Mouse (Mus musculus): ENCODE results near the gene Cacng8. TPM values are rescaled to one million over a fixed set of nuclear protein-coding genes. Genes with fewer than 3 reads are reported as not detected.
A peak's percentile ranks its signal among the peaks of the same experiment; 100 is the strongest.

The Cacng8 gene
- polyA plus RNA-seq, 1 experiment from 2014 or later: 0.07 TPM

DNA sequence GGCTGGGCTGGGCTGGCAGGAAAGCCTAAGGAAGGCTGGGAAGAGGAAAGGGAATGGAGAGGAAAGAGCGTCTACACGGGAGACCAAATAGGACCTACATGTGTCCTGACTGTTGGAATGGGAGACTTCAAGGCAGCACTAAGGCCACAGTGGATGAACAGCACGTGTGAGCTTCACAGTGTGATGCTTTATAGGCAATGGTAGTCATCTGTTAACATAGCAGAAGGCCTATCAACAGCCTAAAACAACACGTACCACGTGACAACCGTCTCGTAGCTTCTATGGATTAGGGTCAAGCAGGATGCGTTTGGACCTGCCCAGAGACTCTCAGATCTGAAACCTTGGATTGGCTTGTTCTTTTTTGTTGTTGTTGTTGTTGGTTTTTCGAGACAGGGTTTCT is 8.4 kb upstream of the Cacng8 start:
- no peak overlapping the region for H3K9ac ChIP-seq (ENCODE audit: low read length)
- H3K27ac ChIP-seq (ENCODE audit: low read length): no peak overlapping the region
- no peaks in the 10 kb centered on the region for H3K9me3 ChIP-seq (replicated peaks; ENCODE audit: control insufficient read depth, low read length)
- no peaks in the 10 kb centered on the region for H3K36me3 ChIP-seq (ENCODE audit: control insufficient read depth, insufficient read depth)
- H3K4me3 ChIP-seq (ENCODE audit: low read length): no peak overlapping the region
- no peak overlapping the region for H3K4me2 ChIP-seq (ENCODE audit: low read depth, low read length)
- ATAC-seq (replicated peaks; ENCODE audit: extremely low read depth, insufficient read depth, low FRiP score): no peak
- WGBS: 75% methylated on average over 9 of the region's 9 CpGs
- no peaks in the 10 kb centered on the region for H3K27me3 ChIP-seq (ENCODE audit: control insufficient read depth, insufficient read depth, low read length)
- no peaks in the 10 kb centered on the region for H3K4me1 ChIP-seq (ENCODE audit: control insufficient read depth, insufficient read depth, low read length)

DNA sequence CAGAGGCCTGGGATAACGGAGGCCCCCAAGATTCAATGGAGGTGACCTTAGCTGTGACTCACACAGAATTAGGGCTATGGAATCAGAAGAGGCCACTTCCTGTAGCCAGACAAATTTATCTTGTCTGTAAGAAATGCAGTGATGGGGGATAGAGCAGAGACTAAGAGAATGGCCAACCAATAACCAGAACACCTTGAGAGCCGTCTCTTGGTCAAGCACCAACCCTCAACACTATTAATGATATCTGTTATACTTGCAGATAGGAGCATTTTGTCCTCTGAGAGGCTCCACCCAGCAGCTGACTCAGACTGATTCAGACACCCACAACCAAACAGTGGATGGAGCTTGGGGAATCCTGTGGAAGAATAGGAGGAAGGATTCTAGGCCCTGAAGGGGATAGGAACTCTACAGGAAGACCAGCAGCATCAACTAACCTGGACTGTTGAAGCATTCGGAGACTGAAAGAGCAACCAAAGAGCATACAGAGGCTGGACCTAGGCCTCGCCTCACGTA is 5.6 kb upstream of the Cacng8 start:
- no peak for ATAC-seq (replicated peaks; ENCODE audit: extremely low read depth, insufficient read depth, low FRiP score)
- 84% methylated on average over 5 of the region's 5 CpGs for WGBS
- no peak overlapping the region for H3K4me2 ChIP-seq (ENCODE audit: low read depth, low read length)

DNA sequence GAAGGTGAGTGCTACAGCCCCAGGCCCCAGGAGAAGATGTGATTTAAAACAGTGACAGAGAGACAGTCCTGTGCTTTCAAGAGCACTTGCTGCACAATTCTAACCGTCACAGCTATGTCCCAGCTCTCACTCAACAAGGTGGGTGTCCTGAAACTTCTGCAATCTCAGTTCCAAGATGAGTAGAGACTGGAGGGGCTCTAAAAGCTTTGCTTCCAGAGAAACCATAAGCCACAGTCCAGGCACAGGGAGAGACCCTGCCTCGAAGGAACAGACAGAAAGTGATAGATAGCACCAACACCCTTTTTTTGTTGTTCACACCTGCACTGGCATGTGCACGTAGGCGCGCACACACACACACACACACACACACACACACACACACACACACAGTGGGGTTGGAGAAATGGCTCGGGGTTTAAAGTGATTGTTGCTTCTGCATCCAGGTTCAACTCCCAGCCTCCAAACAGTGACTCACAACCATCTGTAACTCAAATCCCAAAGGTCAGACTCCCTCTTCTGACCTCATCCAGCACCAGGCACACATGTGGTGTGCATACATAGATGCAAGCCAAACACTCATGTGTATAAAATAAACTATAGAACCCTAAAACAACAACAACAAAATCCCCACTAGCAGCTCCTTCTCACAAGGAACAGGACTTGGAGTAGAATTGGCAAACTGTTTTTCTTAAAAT is 4.3 kb upstream of the Cacng8 start:
- Histone ChIP-seq H3K27me3 (ENCODE audit: control insufficient read depth, insufficient read depth, low read length) (peaks cover 2% of the 10 kb centered on the region; the same call in 1 of the 2 replicates), H3K4me1 (ENCODE audit: control insufficient read depth, insufficient read depth, low read length) (peaks cover 4% of the 10 kb centered on the region), H3K36me3 (ENCODE audit: control insufficient read depth, insufficient read depth) (no peaks in the 10 kb centered on the region), H3K27ac (ENCODE audit: low read length) (no peak overlapping the region), H3K9me3 (replicated peaks; ENCODE audit: control insufficient read depth, low read length) (no peaks in the 10 kb centered on the region), H3K4me2 (ENCODE audit: low read depth, low read length) (no peak overlapping the region), H3K4me3 (ENCODE audit: low read length) (no peak overlapping the region), H3K9ac (ENCODE audit: low read length) (no peak overlapping the region)
- 70% methylated on average over 6 of the region's 6 CpGs for WGBS
- ATAC-seq (replicated peaks; ENCODE audit: extremely low read depth, insufficient read depth, low FRiP score): no peak

More for the DNA sequence above, 5.6 kb upstream of the Cacng8 start:
- no peak overlapping the region for H3K4me3 ChIP-seq (ENCODE audit: low read length)
- no peak overlapping the region for H3K27ac ChIP-seq (ENCODE audit: low read length)
- H3K27me3 ChIP-seq (ENCODE audit: control insufficient read depth, insufficient read depth, low read length): no peaks in the 10 kb centered on the region
- H3K9ac ChIP-seq (ENCODE audit: low read length): no peak overlapping the region
- no peaks in the 10 kb centered on the region for H3K36me3 ChIP-seq (ENCODE audit: control insufficient read depth, insufficient read depth)
- H3K9me3 ChIP-seq (replicated peaks; ENCODE audit: control insufficient read depth, low read length): no peaks in the 10 kb centered on the region
- no peaks in the 10 kb centered on the region for H3K4me1 ChIP-seq (ENCODE audit: control insufficient read depth, insufficient read depth, low read length)

DNA sequence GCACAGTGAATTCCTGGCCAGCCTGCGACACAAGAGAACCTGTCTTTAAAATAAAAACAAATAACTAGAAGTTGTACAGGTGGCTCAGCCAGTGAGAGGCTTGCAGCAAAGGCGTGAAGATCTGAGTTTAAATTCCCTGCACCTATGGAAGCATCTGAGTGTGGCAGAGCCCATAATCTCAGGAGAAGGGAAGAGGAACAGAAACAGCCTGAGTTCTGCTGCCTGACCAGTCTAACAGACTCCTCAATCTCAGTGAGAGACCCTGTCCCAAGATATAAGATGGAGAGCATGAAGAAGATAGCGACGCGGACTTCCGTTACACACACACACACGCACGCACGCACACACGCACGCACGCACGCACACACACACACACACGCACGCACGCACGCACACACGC is 2.7 kb upstream of the Cacng8 start:
- H3K4me1 ChIP-seq (ENCODE audit: control insufficient read depth, insufficient read depth, low read length): peaks cover 4% of the 10 kb centered on the region
- H3K4me2 ChIP-seq (ENCODE audit: low read depth, low read length): no peak overlapping the region
- no peak overlapping the region for H3K27ac ChIP-seq (ENCODE audit: low read length)
- no peaks in the 10 kb centered on the region for H3K9me3 ChIP-seq (replicated peaks; ENCODE audit: control insufficient read depth, low read length)
- no peak for ATAC-seq (replicated peaks; ENCODE audit: extremely low read depth, insufficient read depth, low FRiP score)
- peaks cover 9% of the 10 kb centered on the region; the same call in 1 of the 2 replicates for H3K27me3 ChIP-seq (ENCODE audit: control insufficient read depth, insufficient read depth, low read length)
- no peak overlapping the region for H3K9ac ChIP-seq (ENCODE audit: low read length)
- 77% methylated on average over 18 of the region's 18 CpGs for WGBS
- H3K36me3 ChIP-seq (ENCODE audit: control insufficient read depth, insufficient read depth): no peaks in the 10 kb centered on the region
- H3K4me3 ChIP-seq (ENCODE audit: low read length): no peak overlapping the region

DNA sequence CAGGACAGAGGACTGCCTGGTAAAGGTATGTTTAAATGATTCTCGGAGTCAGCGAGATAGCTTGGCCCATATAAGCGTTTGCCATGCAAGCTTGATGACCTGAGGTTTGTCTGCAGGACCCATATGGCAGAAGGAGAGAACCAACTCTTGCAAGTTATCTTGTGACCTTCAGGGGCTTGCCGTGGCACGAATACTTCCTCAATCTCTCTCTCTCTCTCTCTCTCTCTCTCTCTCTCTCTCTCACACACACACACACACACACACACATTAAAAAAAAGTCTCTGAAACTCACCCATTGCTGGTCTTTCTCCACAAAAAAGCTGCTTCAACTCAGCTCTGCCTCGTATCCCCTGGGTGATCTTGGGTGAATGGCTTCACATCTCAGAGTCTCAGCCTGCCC is 1.6 kb upstream of the Cacng8 start:
- H3K9ac ChIP-seq (ENCODE audit: low read length): no peak overlapping the region
- H3K4me1 ChIP-seq (ENCODE audit: control insufficient read depth, insufficient read depth, low read length): peaks cover 4% of the 10 kb centered on the region
- H3K4me2 ChIP-seq (ENCODE audit: low read depth, low read length): no peak overlapping the region
- no peaks in the 10 kb centered on the region for H3K36me3 ChIP-seq (ENCODE audit: control insufficient read depth, insufficient read depth)
- no peak for ATAC-seq (replicated peaks; ENCODE audit: extremely low read depth, insufficient read depth, low FRiP score)
- H3K27ac ChIP-seq (ENCODE audit: low read length): no peak overlapping the region
- no peaks in the 10 kb centered on the region for H3K9me3 ChIP-seq (replicated peaks; ENCODE audit: control insufficient read depth, low read length)
- no peak overlapping the region for H3K4me3 ChIP-seq (ENCODE audit: low read length)
- WGBS: 43% methylated on average over 6 of the region's 6 CpGs
- H3K27me3 ChIP-seq (ENCODE audit: control insufficient read depth, insufficient read depth, low read length): peaks cover 9% of the 10 kb centered on the region; the same call in 1 of the 2 replicates

DNA sequence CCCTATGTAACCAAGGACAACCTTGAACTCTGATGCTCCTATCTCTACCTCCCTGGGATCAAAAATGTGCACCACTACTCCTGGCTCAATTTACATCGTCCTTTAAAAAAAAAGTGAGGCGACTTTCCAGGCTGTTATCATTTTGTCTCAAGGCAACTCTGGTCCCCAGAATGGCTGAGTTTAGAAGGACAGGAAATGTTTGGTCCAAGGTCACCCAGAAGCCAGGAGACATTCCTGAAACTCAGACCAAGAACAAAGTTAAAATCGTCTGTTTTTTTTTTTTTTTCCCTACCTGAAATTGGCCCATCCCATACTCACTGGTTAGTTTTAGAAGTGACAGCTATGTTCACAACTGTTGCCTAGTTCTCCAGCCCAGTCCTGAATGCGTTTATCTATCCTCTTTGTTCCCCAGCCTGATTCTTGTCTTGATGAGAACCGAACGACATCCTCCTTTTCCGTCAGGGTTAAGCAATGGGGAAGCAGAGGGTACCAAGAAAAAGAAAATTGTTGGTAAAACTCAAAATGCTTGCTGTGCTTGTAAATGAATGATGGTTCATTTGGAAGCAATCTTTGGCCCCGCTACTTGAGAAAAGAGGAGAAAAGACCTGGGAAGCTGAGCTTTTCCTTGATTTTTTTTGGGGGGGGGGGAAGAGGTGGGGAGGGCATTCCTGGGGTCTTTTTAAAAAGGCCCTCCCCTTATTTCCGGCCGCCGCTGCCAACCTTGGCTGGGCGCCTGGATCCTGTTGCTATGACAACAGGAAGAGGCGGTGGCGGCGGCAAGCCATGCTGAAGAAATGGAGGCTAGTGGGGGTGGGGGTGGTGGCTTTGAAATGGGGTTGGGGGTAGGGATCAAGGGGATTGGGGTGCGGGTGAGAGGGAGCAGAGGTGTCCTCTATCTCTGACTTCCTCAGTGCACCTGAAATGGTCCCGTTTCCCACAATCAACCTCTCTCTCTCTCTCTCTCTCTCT is 755 bp upstream of the Cacng8 start:
- Histone ChIP-seq H3K27ac (ENCODE audit: low read length) (no peak overlapping the region), H3K27me3 (ENCODE audit: control insufficient read depth, insufficient read depth, low read length) (peaks cover 9% of the 10 kb centered on the region; the same call in 1 of the 2 replicates), H3K4me3 (ENCODE audit: low read length) (peak overlapping the region; percentile 6; the same call in 1 of the 2 replicates), H3K9ac (ENCODE audit: low read length) (no peak overlapping the region), H3K36me3 (ENCODE audit: control insufficient read depth, insufficient read depth) (no peaks in the 10 kb centered on the region), H3K4me2 (ENCODE audit: low read depth, low read length) (peak overlapping the region; percentile 42), H3K4me1 (ENCODE audit: control insufficient read depth, insufficient read depth, low read length) (peaks cover 4% of the 10 kb centered on the region), H3K9me3 (replicated peaks; ENCODE audit: control insufficient read depth, low read length) (no peaks in the 10 kb centered on the region)
- 2% methylated on average over 15 of the region's 17 CpGs for WGBS
- ATAC-seq (replicated peaks; ENCODE audit: extremely low read depth, insufficient read depth, low FRiP score): no peak

DNA sequence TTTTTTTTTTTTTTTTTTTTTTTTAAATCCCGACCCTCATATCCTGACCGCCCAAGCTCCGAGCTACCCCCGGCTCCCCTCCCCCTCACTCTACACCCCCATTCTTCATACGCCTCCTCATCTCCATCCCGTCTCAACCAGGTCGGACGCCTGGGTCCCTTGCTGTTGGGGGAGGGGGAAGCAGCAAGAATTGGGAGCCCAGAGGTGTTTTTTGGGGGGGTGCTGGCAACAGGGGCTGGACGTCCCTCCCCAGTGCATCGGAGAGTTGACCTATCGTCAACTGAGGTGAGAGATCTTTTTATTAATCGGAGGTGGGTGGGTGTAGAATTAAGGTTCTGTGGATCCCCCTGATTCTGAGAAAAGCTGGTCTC is 583 bp downstream of the Cacng8 start:
- Histone ChIP-seq H3K4me1 (ENCODE audit: control insufficient read depth, insufficient read depth, low read length) (peaks cover 4% of the 10 kb centered on the region), H3K27me3 (ENCODE audit: control insufficient read depth, insufficient read depth, low read length) (peaks cover 9% of the 10 kb centered on the region; the same call in 1 of the 2 replicates), H3K9ac (ENCODE audit: low read length) (no peak overlapping the region), H3K4me3 (ENCODE audit: low read length) (peak overlapping the region; percentile 18), H3K36me3 (ENCODE audit: control insufficient read depth, insufficient read depth) (no peaks in the 10 kb centered on the region), H3K27ac (ENCODE audit: low read length) (no peak overlapping the region), H3K9me3 (replicated peaks; ENCODE audit: control insufficient read depth, low read length) (no peaks in the 10 kb centered on the region), H3K4me2 (ENCODE audit: low read depth, low read length) (peak overlapping the region; percentile 42)
- WGBS: 6% methylated on average over 12 of the region's 12 CpGs
- no peak for ATAC-seq (replicated peaks; ENCODE audit: extremely low read depth, insufficient read depth, low FRiP score)

DNA sequence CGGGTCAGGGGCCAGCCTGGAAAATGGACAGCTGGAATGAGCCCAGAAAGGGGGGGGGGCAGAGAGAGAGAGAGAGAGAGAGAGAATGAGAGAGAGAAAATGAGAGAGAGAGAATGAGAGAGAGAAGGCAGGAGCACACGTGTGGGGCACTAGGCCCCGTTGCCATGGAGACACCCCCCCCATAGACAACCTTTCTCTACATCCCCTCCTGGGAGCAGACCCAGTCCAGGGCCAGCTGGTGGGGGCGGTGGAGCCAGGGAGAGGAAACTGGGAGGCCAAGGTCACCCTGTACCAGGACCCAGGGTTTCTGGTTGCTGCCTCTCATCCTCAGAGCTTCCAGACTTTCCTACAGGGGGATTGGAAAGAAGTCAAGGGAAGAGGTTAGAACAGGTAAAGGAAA is 1.3 kb downstream of the Cacng8 start:
- H3K9ac ChIP-seq (ENCODE audit: low read length): no peak overlapping the region
- no peak overlapping the region for H3K4me2 ChIP-seq (ENCODE audit: low read depth, low read length)
- no peaks in the 10 kb centered on the region for H3K9me3 ChIP-seq (replicated peaks; ENCODE audit: control insufficient read depth, low read length)
- WGBS: 28% methylated on average over 4 of the region's 4 CpGs
- peaks cover 4% of the 10 kb centered on the region for H3K4me1 ChIP-seq (ENCODE audit: control insufficient read depth, insufficient read depth, low read length)
- peaks cover 9% of the 10 kb centered on the region; the same call in 1 of the 2 replicates for H3K27me3 ChIP-seq (ENCODE audit: control insufficient read depth, insufficient read depth, low read length)
- H3K27ac ChIP-seq (ENCODE audit: low read length): no peak overlapping the region
- ATAC-seq (replicated peaks; ENCODE audit: extremely low read depth, insufficient read depth, low FRiP score): no peak
- no peaks in the 10 kb centered on the region for H3K36me3 ChIP-seq (ENCODE audit: control insufficient read depth, insufficient read depth)
- no peak overlapping the region for H3K4me3 ChIP-seq (ENCODE audit: low read length)

DNA sequence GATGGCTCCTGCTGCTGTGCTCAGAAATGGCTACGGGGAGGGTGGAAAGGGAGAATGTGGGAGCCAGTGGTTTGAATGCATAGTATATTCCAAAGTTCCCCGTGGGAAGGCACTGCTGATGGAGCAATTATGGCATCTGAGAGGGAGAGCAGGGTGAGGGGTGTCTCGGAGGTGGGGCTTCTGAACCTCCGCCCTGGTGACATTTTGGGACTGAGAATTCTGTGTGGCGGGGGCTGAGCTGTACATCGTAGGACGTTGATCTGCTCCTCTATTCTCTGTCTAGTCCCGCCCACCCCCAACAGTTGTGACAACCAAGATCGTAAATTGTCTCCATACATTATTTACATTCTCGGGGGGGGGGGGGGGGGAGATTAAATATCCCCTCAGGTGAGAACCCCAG is 6.9 kb downstream of the Cacng8 start:
- no peaks in the 10 kb centered on the region for H3K36me3 ChIP-seq (ENCODE audit: control insufficient read depth, insufficient read depth)
- H3K4me1 ChIP-seq (ENCODE audit: control insufficient read depth, insufficient read depth, low read length): no peaks in the 10 kb centered on the region
- no peaks in the 10 kb centered on the region for H3K27me3 ChIP-seq (ENCODE audit: control insufficient read depth, insufficient read depth, low read length)
- 81% methylated on average over 9 of the region's 10 CpGs for WGBS
- H3K9ac ChIP-seq (ENCODE audit: low read length): no peak overlapping the region
- ATAC-seq (replicated peaks; ENCODE audit: extremely low read depth, insufficient read depth, low FRiP score): no peak
- no peak overlapping the region for H3K4me2 ChIP-seq (ENCODE audit: low read depth, low read length)
- H3K9me3 ChIP-seq (replicated peaks; ENCODE audit: control insufficient read depth, low read length): no peaks in the 10 kb centered on the region
- no peak overlapping the region for H3K27ac ChIP-seq (ENCODE audit: low read length)
- H3K4me3 ChIP-seq (ENCODE audit: low read length): no peak overlapping the region
